Mouse (Mus musculus) kidney, embryonic 14.5 days (tissue): ENCODE data around the gene Myrfl. TPM values are rescaled to one million over a fixed set of nuclear protein-coding genes. Genes with fewer than 3 reads are reported as not detected.

Experiments
- ATAC-seq: fragments of 200-750 bp; cut with Nextera tagmentation; 2 replicates; pipeline ENCODE4 v1.8.0; 2017; ENCODE audit warnings: moderate number of reproducible peaks, mild to moderate bottlenecking, moderate TSS enrichment, moderate library complexity; ENCODE audit not compliant: low FRiP score, low TSS enrichment
- H3K27ac ChIP-seq: fragments of 300-500 bp; sonication (generic); 2 replicates; pipeline ENCODE4 v1.5.1; 2014; ENCODE audit warnings: low read depth, mild to moderate bottlenecking, low read length, moderate library complexity, mixed read lengths
- H3K27me3 ChIP-seq: fragments of 300-500 bp; sonication (generic); 2 replicates; pipeline ENCODE4 v1.6.1; 2014; ENCODE audit warnings: mild to moderate bottlenecking, low read length; ENCODE audit not compliant: control insufficient read depth, insufficient read depth
- H3K36me3 ChIP-seq: fragments of 300-500 bp; sonication (generic); 2 replicates; pipeline ENCODE4 v1.6.1; 2014; ENCODE audit warnings: low read length, mixed read lengths; ENCODE audit not compliant: control insufficient read depth, insufficient read depth
- H3K4me1 ChIP-seq: fragments of 300-500 bp; sonication (generic); 2 replicates; pipeline ENCODE4 v1.6.1; 2014; ENCODE audit warnings: low read length, mixed read lengths; ENCODE audit not compliant: control insufficient read depth, insufficient read depth
- H3K4me2 ChIP-seq: fragments of 300-500 bp; sonication (generic); replicated peaks from 2 replicates; pipeline ENCODE4 v1.6.1; 2014; ENCODE audit warnings: low read depth, mild to moderate bottlenecking, low read length
- H3K4me3 ChIP-seq: fragments of 300-500 bp; sonication (generic); 2 replicates; pipeline ENCODE4 v1.5.1; 2014; ENCODE audit warnings: mild to moderate bottlenecking, low read length
- H3K9ac ChIP-seq: fragments of 300-500 bp; sonication (generic); 2 replicates; pipeline ENCODE4 v1.6.1; 2014; ENCODE audit warnings: low read depth, mild to moderate bottlenecking, low read length, moderate library complexity
- H3K9me3 ChIP-seq: fragments of 300-500 bp; sonication (generic); 2 replicates; pipeline ENCODE4 v1.6.1; 2016; ENCODE audit warnings: low read length; ENCODE audit not compliant: control insufficient read depth
- WGBS: fragments of 180-500 bp; shearing (Covaris S2); extraction: QIAGEN DNeasy Blood & Tissue Kit; methylation state at CpG from one replicate; pipeline ENCODE4 v1.1.7; 2014; 5-methylcytosine and 5-hydroxymethylcytosine counted together
- polyA plus RNA-seq: library from polyadenylated mRNA; unstranded; fragments of >200 nt; fragmentation: Nextera tagmentation; extraction: Ambion mirVana; gene quantifications from 2 replicates; pipeline ENCODE4 v1.2.1, GENCODE M21; 2014

Myrfl gene
- polyA plus RNA-seq, 1 experiment from 2014 or later: not detected

- no peak overlapping the region for H3K9ac ChIP-seq
- ATAC-seq: no peak
- H3K27ac ChIP-seq: no peak overlapping the region
- H3K4me1 ChIP-seq: no peaks in the 10 kb centered on the region
- 85% methylated on average over 6 of the region's 6 CpGs for WGBS
- no peak overlapping the region for H3K4me3 ChIP-seq
- H3K9me3 ChIP-seq: no peaks in the 10 kb centered on the region
- no peaks in the 10 kb centered on the region for H3K27me3 ChIP-seq
- H3K36me3 ChIP-seq: no peaks in the 10 kb centered on the region
- H3K4me2 ChIP-seq: no peak overlapping the region
These were observed 2.2 kb downstream of the Myrfl start for GRCm38 (mm10) chr10:116894540-116894939.

DNA sequence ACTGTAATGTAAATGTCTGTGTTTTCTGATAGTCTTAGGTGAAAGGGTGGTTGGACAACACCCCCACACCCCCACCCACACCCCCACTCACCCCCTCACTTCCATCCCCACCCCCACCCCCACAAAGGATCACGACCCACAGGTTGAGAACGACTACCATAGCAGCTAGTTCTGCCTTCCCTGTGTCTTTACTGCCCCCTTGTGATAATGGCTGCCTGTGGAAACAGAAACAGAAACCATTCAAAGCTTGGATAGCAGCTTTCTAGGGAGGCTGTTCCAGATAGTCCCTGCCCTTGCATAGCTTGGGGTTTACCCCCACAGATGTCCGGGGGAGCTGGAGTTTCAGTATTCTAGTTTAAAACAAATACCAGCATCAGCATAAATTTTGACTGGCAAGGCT is 3.0 kb downstream of the Myrfl start:
- Histone ChIP-seq H3K4me1 (no peaks in the 10 kb centered on the region), H3K27ac (no peak overlapping the region), H3K4me2 (no peak overlapping the region), H3K27me3 (no peaks in the 10 kb centered on the region), H3K9ac (no peak overlapping the region), H3K4me3 (no peak overlapping the region), H3K9me3 (no peaks in the 10 kb centered on the region), H3K36me3 (no peaks in the 10 kb centered on the region)
- no peak for ATAC-seq
- WGBS: 18% methylated on average over 3 of the region's 3 CpGs

- Histone ChIP-seq H3K4me2 (no peak overlapping the region), H3K9ac (no peak overlapping the region), H3K4me3 (no peak overlapping the region), H3K9me3 (no peaks in the 10 kb centered on the region), H3K4me1 (no peaks in the 10 kb centered on the region), H3K36me3 (no peaks in the 10 kb centered on the region), H3K27ac (no peak overlapping the region), H3K27me3 (no peaks in the 10 kb centered on the region)
- WGBS: 53% methylated on average over 5 of the region's 5 CpGs
- peak; percentile 43; the same call in 1 of the 2 replicates for ATAC-seq
These were observed 6.1 kb downstream of the Myrfl start for GRCm38 (mm10) chr10:116890587-116890986.

DNA sequence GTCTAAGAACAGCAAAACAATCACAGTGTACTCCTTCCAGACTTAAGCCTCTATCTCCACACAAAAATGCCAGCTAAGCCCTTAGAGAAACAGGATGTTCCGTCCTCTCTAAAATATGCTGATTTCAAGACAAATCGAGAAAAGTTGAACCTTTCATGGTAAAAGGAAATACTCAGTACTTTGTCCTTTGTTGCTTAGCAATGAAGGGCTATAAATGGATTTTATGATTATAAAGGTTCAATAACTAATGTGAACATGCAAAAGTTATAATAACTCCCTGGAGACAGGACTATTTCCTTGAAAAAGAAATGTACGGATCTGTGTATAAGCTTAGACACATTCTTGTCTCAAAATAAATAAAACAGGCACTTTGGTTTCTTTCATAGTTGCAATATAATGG is 12.2 kb downstream of the Myrfl start:
- H3K27me3 ChIP-seq: no peaks in the 10 kb centered on the region
- no peaks in the 10 kb centered on the region for H3K36me3 ChIP-seq
- H3K9me3 ChIP-seq: no peaks in the 10 kb centered on the region
- no peaks in the 10 kb centered on the region for H3K4me1 ChIP-seq
- no peak overlapping the region for H3K4me3 ChIP-seq
- no peak overlapping the region for H3K9ac ChIP-seq
- H3K4me2 ChIP-seq: no peak overlapping the region
- ATAC-seq: no peak
- no peak overlapping the region for H3K27ac ChIP-seq
- WGBS: 85% methylated on average over 3 of the region's 3 CpGs

- Histone ChIP-seq H3K36me3 (no peaks in the 10 kb centered on the region), H3K4me1 (no peaks in the 10 kb centered on the region), H3K27ac (no peak overlapping the region), H3K4me2 (no peak overlapping the region), H3K9me3 (no peaks in the 10 kb centered on the region), H3K27me3 (no peaks in the 10 kb centered on the region), H3K9ac (no peak overlapping the region), H3K4me3 (no peak overlapping the region)
- ATAC-seq: no peak
- WGBS: 45% methylated on average over 5 of the region's 5 CpGs
These were observed 13.2 kb downstream of the Myrfl start for GRCm38 (mm10) chr10:116883531-116883930.

DNA sequence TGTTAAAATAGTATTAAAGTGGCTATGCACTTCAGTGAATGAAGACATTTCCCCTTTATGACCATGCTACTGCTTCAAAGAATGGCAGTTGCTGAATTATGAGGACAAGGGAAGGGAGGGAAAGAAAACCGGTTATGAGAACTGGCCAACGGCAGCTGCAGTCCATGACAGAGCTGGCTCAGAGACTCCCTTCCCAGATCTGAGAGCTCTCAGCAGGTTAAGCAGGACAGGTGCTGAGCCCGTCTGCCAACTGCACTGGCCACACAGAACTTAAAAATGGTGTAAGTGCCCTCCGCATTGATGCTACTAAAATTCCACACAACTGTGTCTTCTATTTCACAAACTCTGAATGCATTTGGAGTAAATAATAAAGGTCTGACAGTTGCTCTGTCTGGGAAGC is 19.3 kb downstream of the Myrfl start:
- no peak overlapping the region for H3K9ac ChIP-seq
- no peaks in the 10 kb centered on the region for H3K4me1 ChIP-seq
- no peaks in the 10 kb centered on the region for H3K27me3 ChIP-seq
- H3K27ac ChIP-seq: no peak overlapping the region
- 81% methylated on average over 4 of the region's 4 CpGs for WGBS
- no peak overlapping the region for H3K4me3 ChIP-seq
- ATAC-seq: no peak
- H3K36me3 ChIP-seq: no peaks in the 10 kb centered on the region
- no peak overlapping the region for H3K4me2 ChIP-seq
- no peaks in the 10 kb centered on the region for H3K9me3 ChIP-seq

DNA sequence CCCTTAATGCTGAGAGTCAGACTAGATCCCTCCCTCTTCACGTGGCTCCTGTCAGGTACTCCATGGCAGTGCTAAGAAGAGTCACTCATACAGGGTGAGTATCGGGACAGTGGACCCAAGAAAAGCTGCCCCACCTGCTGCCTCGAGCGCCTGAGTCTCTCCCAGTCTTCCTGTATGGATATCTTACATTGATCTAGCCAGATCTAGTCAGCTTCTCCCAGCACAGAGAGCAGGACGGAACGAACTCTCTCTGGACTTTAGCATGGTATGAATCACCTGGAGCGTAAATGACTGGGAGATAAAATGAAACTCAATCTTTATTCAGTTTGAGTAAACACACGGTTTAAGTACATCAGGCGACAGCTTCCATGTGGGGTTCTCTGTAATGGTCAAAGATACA is 22.2 kb downstream of the Myrfl start:
- ATAC-seq: no peak
- H3K9me3 ChIP-seq: no peaks in the 10 kb centered on the region
- H3K4me3 ChIP-seq: no peak overlapping the region
- H3K4me1 ChIP-seq: 0 out of 2 replicates have a peak, but pooled peaks cover 2% of the 10 kb centered on the region
- H3K27ac ChIP-seq: no peak overlapping the region
- no peaks in the 10 kb centered on the region for H3K36me3 ChIP-seq
- WGBS: 61% methylated on average over 9 of the region's 9 CpGs
- no peak overlapping the region for H3K4me2 ChIP-seq
- H3K27me3 ChIP-seq: no peaks in the 10 kb centered on the region
- no peak overlapping the region for H3K9ac ChIP-seq

GRCm38 (mm10) chr10:116872016-116872410 is 24.7 kb downstream of the Myrfl start:
- no peaks in the 10 kb centered on the region for H3K9me3 ChIP-seq
- ATAC-seq: peak; percentile 53
- H3K27ac ChIP-seq: no peak overlapping the region
- 0 out of 2 replicates have a peak, but pooled peaks cover 2% of the 10 kb centered on the region for H3K4me1 ChIP-seq
- peak overlapping the region; percentile 22 for H3K4me3 ChIP-seq
- no peak overlapping the region for H3K9ac ChIP-seq
- H3K36me3 ChIP-seq: no peaks in the 10 kb centered on the region
- H3K27me3 ChIP-seq: no peaks in the 10 kb centered on the region
- H3K4me2 ChIP-seq: peak overlapping the region; percentile 43
- 21% methylated on average over 14 of the region's 14 CpGs for WGBS

DNA sequence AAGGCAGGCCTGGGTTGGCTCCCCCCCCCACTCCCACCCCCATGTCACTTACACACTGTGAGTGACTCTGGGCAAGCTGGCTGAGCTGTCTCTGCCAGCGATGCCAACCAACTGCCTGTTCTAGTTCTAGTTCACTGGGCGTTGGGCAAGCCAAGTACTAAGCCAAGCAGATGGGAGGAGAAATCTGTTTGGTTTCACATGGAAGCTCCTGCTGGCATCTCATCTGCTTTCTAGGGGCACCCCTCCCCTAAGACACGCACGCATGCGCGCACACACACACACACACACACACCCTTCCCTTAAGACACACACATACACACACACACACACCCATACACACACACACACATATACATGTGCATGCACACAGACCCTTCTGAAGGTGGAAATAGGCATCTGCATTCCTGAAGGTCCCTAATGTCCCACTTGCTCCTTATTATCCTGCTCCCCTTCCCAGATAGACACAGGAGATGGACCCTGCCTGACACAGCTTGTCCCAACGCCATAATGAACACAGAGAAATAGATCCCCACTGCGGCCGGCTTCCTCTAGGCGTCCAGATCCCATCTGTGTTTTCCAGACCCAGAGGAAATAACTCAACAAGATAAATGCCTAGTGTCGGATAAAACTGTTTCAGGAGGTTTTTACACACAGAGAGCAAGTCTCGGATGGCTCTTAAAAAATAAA is 25.2 kb downstream of the Myrfl start:
- Histone ChIP-seq H3K27ac (no peak overlapping the region), H3K4me2 (peak overlapping the region; percentile 43), H3K4me3 (peak overlapping the region; percentile 22), H3K27me3 (no peaks in the 10 kb centered on the region), H3K9ac (no peak overlapping the region), H3K9me3 (no peaks in the 10 kb centered on the region), H3K36me3 (no peaks in the 10 kb centered on the region), H3K4me1 (0 out of 2 replicates have a peak, but pooled peaks cover 2% of the 10 kb centered on the region)
- ATAC-seq: peak; percentile 72
- WGBS: 46% methylated on average over 12 of the region's 12 CpGs
